Mouse (Mus musculus) lung, adult 2 months (tissue): ENCODE data around the gene Fbxo42.

Experiments used
- CTCF ChIP-seq: fragments of 200-500 bp; IDR thresholded peaks from 2 replicates; pipeline ENCODE4 v1.5.1; 2011; ENCODE audit warnings: mild to moderate bottlenecking, low read length, control low read depth; ENCODE audit not compliant: insufficient read depth
- POLR2A ChIP-seq: fragments of 200-500 bp; IDR thresholded peaks from 2 replicates; pipeline ENCODE4 v1.6.1; 2011; ENCODE audit warnings: low read depth, mild to moderate bottlenecking, control low read depth, low read length, borderline replicate concordance; ENCODE audit errors: extremely low read depth

DNA sequence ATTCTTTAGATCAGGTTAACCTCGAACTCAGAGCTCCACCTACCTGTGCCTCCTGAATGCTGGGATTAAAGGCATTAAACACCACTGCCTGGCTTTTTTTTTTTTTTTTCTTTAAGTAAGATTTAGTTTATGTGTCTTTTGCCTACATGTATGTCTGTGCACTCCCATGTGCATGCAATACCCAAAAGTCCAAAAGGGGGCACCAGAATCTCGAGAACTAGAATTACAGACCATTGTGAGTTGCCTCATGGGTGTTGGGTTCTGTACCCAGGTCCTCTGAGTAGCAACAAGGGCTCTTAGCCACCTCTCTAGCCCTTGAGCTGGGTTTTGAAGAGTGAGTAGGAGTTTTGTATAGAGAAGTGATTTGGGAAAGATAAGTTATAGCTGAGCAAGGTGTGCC is 104.9 kb downstream of the Fbxo42 start:
- TF ChIP-seq CTCF: no peak
- no peak for TF ChIP-seq POLR2A
